Mouse (Mus musculus) heart, adult 2 months (tissue): Measurements from ENCODE around the gene Rnase2b. TPM values are rescaled to one million over a fixed set of nuclear protein-coding genes. Genes with fewer than 3 reads are reported as not detected.
A peak's percentile ranks its signal among the peaks of the same experiment; 100 is the strongest.

ENCODE experiments used
- DNase-seq, 2 experiments: peaks; one replicate each; pipeline ENCODE4 v3.0.0; 2021
- H3K27ac ChIP-seq: fragments of 200-600 bp; 2 replicates; pipeline ENCODE4 v1.8.1; 2022
- H3K27me3 ChIP-seq: fragments of 200-500 bp; 2 replicates; pipeline ENCODE4 v1.6.1; 2012; ENCODE audit warnings: mild to moderate bottlenecking, low read length, inconsistent platforms, mixed read lengths; ENCODE audit not compliant: control insufficient read depth, insufficient read depth
- H3K36me3 ChIP-seq: fragments of 200-500 bp; 2 replicates; pipeline ENCODE4 v1.6.1; 2012; ENCODE audit warnings: low read length, inconsistent platforms; ENCODE audit not compliant: control insufficient read depth, insufficient read depth
- H3K4me1 ChIP-seq: fragments of 200-500 bp; 2 replicates; pipeline ENCODE4 v1.6.1; 2011; ENCODE audit warnings: low read length; ENCODE audit not compliant: control insufficient read depth, insufficient read depth
- H3K4me3 ChIP-seq: fragments of 200-600 bp; 2 replicates; pipeline ENCODE4 v1.8.1; 2022
- H3K79me2 ChIP-seq: fragments of 200-500 bp; replicated peaks from 2 replicates; pipeline ENCODE4 v1.6.1; 2012; ENCODE audit warnings: mild to moderate bottlenecking, inconsistent platforms, low read length, moderate library complexity, mixed read lengths; ENCODE audit not compliant: control insufficient read depth, insufficient read depth
- H3K9ac ChIP-seq: fragments of 200-500 bp; 2 replicates; pipeline ENCODE4 v1.6.1; 2012; ENCODE audit warnings: low read depth, mild to moderate bottlenecking, control low read depth, inconsistent platforms, low read length, mixed read lengths
- CTCF ChIP-seq: fragments of 200-600 bp; IDR thresholded peaks from 2 replicates; pipeline ENCODE4 v1.8.1; 2022; ENCODE audit warnings: antibody characterized with exemption, mild to moderate bottlenecking, moderate library complexity
- EP300 ChIP-seq: fragments of 200-500 bp; IDR thresholded peaks from 2 replicates; pipeline ENCODE4 v1.6.1; 2011; ENCODE audit warnings: low read depth, low read length, control low read depth; ENCODE audit not compliant: insufficient read depth
- POLR2A ChIP-seq: fragments of 200-500 bp; IDR thresholded peaks from 2 replicates; pipeline ENCODE4 v1.6.1; 2011; ENCODE audit warnings: mild to moderate bottlenecking, low read depth, low read length, control low read depth; ENCODE audit not compliant: insufficient read depth
- WGBS: fragments of 180-500 bp; shearing (Covaris S2); methylation state at CpG from one replicate; pipeline ENCODE4 v1.1.7; 2018; 5-methylcytosine and 5-hydroxymethylcytosine counted together
- intact Hi-C: fragments of 180-260 bp; cut with DNase I; formaldehyde crosslinking; loops from one replicate; pipeline ENCODE4 v1.15.1; 2025
- polyA plus RNA-seq: library from polyadenylated mRNA; depleted of rRNA; stranded (reverse); fragments of >200 nt; gene quantifications from 2 replicates; pipeline ENCODE4 v1.2.3, GENCODE M21; 2012
- total RNA-seq, 2 experiments: library from RNA; stranded (reverse); gene quantifications; 2 replicates each; pipeline ENCODE4 v1.2.3; 2021

Rnase2b gene
- total and polyA plus RNA-seq, 3 experiments: not detected

- no peak overlapping the region for H3K9ac ChIP-seq
- WGBS: 79% methylated on average over 9 of the region's 9 CpGs
- no peaks in the 10 kb centered on the region for H3K79me2 ChIP-seq
- no peaks in the 10 kb centered on the region for H3K27me3 ChIP-seq
- H3K4me3 ChIP-seq: no peak overlapping the region
- DNase-seq: peak in 1 of 2 experiments; percentile 18
- H3K36me3 ChIP-seq: no peaks in the 10 kb centered on the region
- TF ChIP-seq CTCF (no peak), EP300 (no peak), POLR2A (no peak)
- H3K27ac ChIP-seq: no peak overlapping the region
- H3K4me1 ChIP-seq: no peaks in the 10 kb centered on the region
- intact Hi-C loops: loop anchor here (5.0 kb wide), 1 partner anchor 33 kb away; the partner anchor contains the start of gene Rnase2b
Observed at GRCm38 (mm10) chr14:51128775-51129623, 33.1 kb upstream of the Rnase2b start.

GRCm38 (mm10) chr14:51129624-51129975 lies 32.5 kb upstream of the Rnase2b start:
- intact Hi-C loops: loop anchor here (5.0 kb wide), 1 partner anchor 33 kb away; the partner anchor contains the start of gene Rnase2b
- no peak overlapping the region for H3K9ac ChIP-seq
- H3K4me1 ChIP-seq: no peaks in the 10 kb centered on the region
- no peaks in the 10 kb centered on the region for H3K79me2 ChIP-seq
- no peak overlapping the region for H3K27ac ChIP-seq
- DNase-seq: no peak
- no peaks in the 10 kb centered on the region for H3K36me3 ChIP-seq
- no peak overlapping the region for H3K4me3 ChIP-seq
- WGBS: 56% methylated on average over 4 of the region's 4 CpGs
- TF ChIP-seq POLR2A (no peak), CTCF (no peak), EP300 (no peak)
- H3K27me3 ChIP-seq: no peaks in the 10 kb centered on the region

- H3K36me3 ChIP-seq: no peaks in the 10 kb centered on the region
- no peak overlapping the region for H3K27ac ChIP-seq
- no peak overlapping the region for H3K9ac ChIP-seq
- WGBS: 52% methylated on average over 9 of the region's 9 CpGs
- H3K79me2 ChIP-seq: no peaks in the 10 kb centered on the region
- DNase-seq: no peak
- intact Hi-C loops: no loop called here
- no peaks in the 10 kb centered on the region for H3K27me3 ChIP-seq
- no peak for TF ChIP-seq POLR2A
- TF ChIP-seq EP300: no peak
- no peak for TF ChIP-seq CTCF
- no peaks in the 10 kb centered on the region for H3K4me1 ChIP-seq
- H3K4me3 ChIP-seq: no peak overlapping the region
Observed at GRCm38 (mm10) chr14:51130315-51130940, 31.6 kb upstream of the Rnase2b start.

- Histone ChIP-seq H3K27me3 (no peaks in the 10 kb centered on the region), H3K9ac (no peak overlapping the region), H3K27ac (no peak overlapping the region), H3K36me3 (no peaks in the 10 kb centered on the region), H3K4me3 (no peak overlapping the region), H3K4me1 (no peaks in the 10 kb centered on the region), H3K79me2 (no peaks in the 10 kb centered on the region)
- intact Hi-C loops: no loop called here
- 72% methylated on average over 7 of the region's 7 CpGs for WGBS
- TF ChIP-seq EP300: no peak
- no peak for TF ChIP-seq POLR2A
- TF ChIP-seq CTCF: no peak
- no peak for DNase-seq
Observed at GRCm38 (mm10) chr14:51131086-51131815, 30.8 kb upstream of the Rnase2b start.

- intact Hi-C loops: no loop called here
- TF ChIP-seq POLR2A: no peak
- no peaks in the 10 kb centered on the region for H3K27me3 ChIP-seq
- no peak overlapping the region for H3K27ac ChIP-seq
- H3K4me3 ChIP-seq: no peak overlapping the region
- no peak overlapping the region for H3K9ac ChIP-seq
- H3K36me3 ChIP-seq: no peaks in the 10 kb centered on the region
- WGBS: 84% methylated on average over 4 of the region's 4 CpGs
- H3K4me1 ChIP-seq: no peaks in the 10 kb centered on the region
- H3K79me2 ChIP-seq: no peaks in the 10 kb centered on the region
- no peak for DNase-seq
Observed at GRCm38 (mm10) chr14:51132372-51132771, 29.7 kb upstream of the Rnase2b start.

GRCm38 (mm10) chr14:51140342-51140741 lies 21.7 kb upstream of the Rnase2b start:
- Histone ChIP-seq H3K36me3 (peaks cover 4% of the 10 kb centered on the region; the same call in 1 of the 2 replicates), H3K79me2 (no peaks in the 10 kb centered on the region), H3K27ac (no peak overlapping the region), H3K9ac (no peak overlapping the region), H3K4me3 (no peak overlapping the region), H3K4me1 (no peaks in the 10 kb centered on the region), H3K27me3 (no peaks in the 10 kb centered on the region)
- intact Hi-C loops: no loop called here
- WGBS: 32% methylated on average over 2 of the region's 2 CpGs
- DNase-seq: no peak
- TF ChIP-seq POLR2A (no peak), CTCF (no peak), EP300 (no peak)
